Mouse (Mus musculus) spleen, adult 18-20 months (tissue): ENCODE data around the gene Hpgd.

Experiments
- DNase-seq, 2 experiments: peaks; one replicate each; pipeline ENCODE4 v3.0.0; 2022; ENCODE audit warnings: mixed read lengths in 2 of 2

Gene Hpgd

GRCm38 (mm10) chr8:56328130-56328542, 33.8 kb downstream of the Hpgd start:
- no peak for DNase-seq

DNA sequence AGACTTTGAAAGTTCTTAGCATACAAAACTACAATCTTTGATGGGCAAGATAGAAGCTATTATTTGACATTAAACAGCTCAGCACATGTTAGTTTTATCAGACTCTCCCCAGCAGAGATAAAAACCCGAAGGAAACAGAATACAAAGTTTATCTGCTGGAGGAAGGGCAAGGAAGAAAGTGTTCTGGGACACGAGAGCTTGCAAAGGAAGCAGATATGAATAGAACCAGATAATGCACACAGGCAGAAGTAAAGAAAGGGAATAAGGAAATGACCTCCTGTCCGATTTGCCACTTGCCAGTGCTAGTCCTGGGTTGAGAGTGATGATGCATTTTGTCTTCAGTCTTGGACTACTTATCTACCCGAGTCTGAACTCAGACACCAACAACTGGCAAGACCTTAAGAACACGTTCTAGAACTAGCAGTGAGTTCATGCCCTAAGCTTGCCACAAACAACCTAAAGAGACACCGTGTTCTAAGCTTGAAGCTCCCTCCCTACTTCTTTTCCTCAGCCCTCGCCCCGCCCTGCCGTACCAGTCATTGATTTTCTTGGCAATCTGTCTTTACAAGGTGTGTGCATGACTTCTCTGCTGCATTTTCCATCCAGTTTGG, 41.1 kb downstream of the Hpgd start:
- DNase-seq: no peak

DNA sequence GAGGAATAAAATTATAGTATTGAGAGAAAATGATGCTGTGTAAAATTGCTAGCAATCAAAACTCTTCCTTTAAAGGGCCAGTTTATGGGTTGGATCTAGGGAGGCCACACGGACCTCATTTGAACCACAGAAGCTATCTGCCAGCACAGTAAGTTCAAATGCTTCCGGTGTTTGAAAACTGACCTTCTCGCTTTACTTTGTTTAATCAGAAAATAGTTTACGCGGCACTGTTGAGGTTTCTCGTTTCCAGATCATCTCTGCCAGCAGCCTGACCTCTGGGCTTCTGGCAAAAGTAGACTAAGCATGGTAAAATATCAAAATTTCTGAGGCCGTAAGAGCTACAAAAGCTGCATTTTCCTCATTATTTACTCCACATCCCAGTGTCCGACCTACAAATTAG, 42.4 kb downstream of the Hpgd start:
- no peak for DNase-seq

DNA sequence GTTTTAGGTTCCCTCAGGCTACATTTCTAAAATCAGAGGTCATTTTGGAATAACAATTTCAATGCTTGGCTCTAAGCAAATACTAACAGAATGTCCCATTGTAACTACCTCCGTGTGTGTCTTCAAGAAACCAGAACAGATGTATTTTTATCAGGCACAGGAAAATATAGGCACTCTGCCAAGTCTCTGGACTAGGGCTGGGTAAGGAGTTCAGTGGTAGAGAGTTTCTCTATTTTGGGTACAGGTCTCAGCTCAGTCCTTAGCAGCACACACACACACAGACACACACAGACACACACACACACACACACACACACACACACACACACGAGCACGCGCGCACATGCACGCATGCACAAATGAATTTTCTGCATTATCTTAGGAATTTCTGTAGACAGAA, 49.1 kb downstream of the Hpgd start:
- no peak for DNase-seq

GRCm38 (mm10) chr8:56343940-56344339, 49.6 kb downstream of the Hpgd start:
- no peak for DNase-seq

DNA sequence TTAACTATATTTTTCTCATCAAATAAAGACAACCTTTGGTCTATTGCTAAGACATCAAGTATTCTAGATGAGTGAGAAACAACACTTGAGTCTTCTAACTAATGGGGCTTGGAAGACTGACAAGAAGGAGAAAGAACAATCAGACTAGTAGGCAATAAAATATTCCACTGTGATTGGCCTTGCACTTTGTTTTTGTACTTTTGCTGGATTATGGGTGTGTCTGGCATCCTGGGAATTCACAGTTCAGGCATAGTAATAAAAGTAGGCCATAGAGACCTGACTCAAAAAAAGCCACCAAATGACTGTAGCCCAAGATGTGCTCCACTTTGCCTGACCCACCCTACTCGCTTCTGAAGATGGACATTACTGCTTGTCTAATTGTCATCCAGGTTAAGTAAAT, 50.0 kb downstream of the Hpgd start:
- no peak for DNase-seq

DNA sequence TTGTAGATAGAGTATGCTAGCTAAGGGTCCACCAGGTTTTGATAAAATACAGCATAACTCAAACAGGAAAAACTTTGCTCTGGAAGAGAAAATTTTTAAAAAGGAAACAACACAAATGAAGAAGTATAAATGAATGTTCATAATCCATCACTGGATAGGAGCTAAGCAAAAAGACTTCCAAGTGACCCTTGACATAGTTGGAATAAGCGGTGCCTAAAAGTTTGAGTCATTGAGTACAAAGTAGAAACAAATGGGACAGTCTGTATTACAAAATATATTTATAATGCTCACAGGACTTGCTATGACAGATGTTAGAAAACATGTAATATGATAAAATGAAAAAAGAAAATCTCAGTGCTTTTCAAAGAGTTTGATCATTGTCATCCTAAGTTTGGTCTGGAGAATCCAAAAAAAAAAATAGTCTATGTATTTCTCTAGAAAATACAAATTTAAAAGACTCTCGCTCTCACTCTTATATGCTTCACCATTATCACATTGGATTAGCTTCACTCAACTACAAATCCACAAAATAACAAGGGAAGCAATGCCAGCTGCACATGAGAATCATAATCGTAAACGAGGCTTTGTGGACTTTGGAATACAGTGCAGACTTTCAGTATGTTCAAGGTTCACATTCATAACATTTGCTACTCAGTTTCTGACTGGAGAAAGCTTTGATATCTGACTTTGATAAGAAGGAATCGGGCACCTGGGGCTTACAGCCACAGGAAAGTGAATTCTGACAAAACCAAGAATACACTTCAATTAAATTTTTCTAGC, 51.4 kb downstream of the Hpgd start:
- no peak for DNase-seq

GRCm38 (mm10) chr8:56363180-56363579, 68.8 kb downstream of the Hpgd start:
- no peak for DNase-seq
